Mouse (Mus musculus) ES-E14 (cell line): ENCODE measurements around the gene Gm44596.

Source experiments
- CHD2 ChIP-seq: IDR thresholded peaks from 2 replicates; pipeline ENCODE4 v1.6.1; 2014; ENCODE audit warnings: mild to moderate bottlenecking, low read depth, low read length, inconsistent platforms
- HCFC1 ChIP-seq: IDR thresholded peaks from 2 replicates; pipeline ENCODE4 v1.6.1; 2012; ENCODE audit warnings: low read length, inconsistent platforms, borderline replicate concordance; ENCODE audit not compliant: insufficient read depth
- MAFK ChIP-seq: IDR thresholded peaks from 2 replicates; pipeline ENCODE4 v1.6.1; 2014; ENCODE audit warnings: mild to moderate bottlenecking, low read depth, low read length, inconsistent platforms; ENCODE audit not compliant: insufficient read depth
- ZNF384 ChIP-seq: IDR thresholded peaks from 2 replicates; pipeline ENCODE4 v1.6.1; 2012; ENCODE audit warnings: low read depth, low read length, inconsistent platforms

DNA sequence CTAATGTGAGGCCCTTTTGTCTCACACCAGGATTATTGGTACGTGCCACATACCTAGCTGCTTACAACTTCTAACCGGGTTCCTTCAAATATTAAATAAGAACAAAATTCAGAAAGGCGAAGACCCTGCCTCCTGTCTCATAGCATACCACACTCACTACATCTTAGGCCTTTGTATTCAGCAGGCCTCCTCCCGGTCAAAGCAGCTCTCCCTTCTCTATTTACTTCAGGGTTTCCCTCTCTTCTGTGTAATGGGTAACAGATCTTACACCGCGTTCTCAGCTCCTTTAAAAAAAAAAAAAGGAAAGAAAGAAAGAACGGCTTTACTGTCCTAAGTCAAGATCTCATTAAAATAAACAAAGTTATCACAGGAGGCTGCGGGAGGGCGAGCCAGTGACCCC lies 13.4 kb upstream of the Gm44596 start:
- no peak for TF ChIP-seq ZNF384
- no peak for TF ChIP-seq CHD2
- no peak for TF ChIP-seq MAFK
- no peak for TF ChIP-seq HCFC1
